Mouse (Mus musculus): ENCODE measurements at regions not wholly inside any gene's neighbourhood (a gene's known extent, or its start where the extent isn't known, plus 50 kb on each side); places are given as distances from the start of the nearest gene placed in this dataset.

GRCm38 (mm10) chr4:31827266-31827665, 136.6 kb upstream of the Map3k7 start:
- TF ChIP-seq CTCF (IDR thresholded peaks at IDR 0.05; ENCODE audit: low read depth, low read length) (no peak), GATA1 (IDR thresholded peaks at IDR 0.05; ENCODE audit: borderline replicate concordance, low read length) (no peak), TAL1 (conservative IDR thresholded peaks at IDR 0.05; ENCODE audit: low read depth, low read length) (no peak), POLR2AphosphoS5 (IDR thresholded peaks at IDR 0.05; ENCODE audit: insufficient replicate concordance, low read depth, low read length) (no peak)
